Mouse (Mus musculus): ENCODE results near the gene Evx2.

Evx2 gene

DNA sequence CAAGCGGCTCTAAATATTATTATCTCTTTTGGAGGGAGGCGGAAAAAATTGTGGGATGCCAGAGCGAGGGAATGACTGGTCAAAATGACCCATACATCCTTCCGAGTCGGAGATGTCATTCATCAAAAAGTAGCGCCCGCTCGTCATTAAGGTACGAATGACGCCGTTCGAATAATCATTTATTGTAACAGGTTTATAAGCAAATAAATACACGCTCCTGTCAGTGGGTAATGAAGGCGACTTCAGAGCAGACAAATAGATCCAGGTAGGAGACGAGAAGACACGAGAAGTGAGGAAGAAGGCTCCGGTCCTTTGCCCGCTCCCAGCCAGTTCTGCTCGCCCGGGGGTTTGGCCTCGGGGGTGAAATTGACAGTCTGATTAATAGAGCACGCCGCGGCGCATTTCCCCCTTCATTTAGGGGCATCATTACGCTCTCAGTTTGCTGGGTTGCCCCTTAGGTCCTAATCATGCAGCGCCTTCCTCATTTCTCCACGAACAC lies at the start of gene Evx2:
TSS of gene Evx2 (minus strand) at position 51 of the 499 bp plus-strand sequence.
- in situ Hi-C loops (cut with MboI; ENCODE audit: low pct_unique_long_range_greater_than_20kb in 1 of 2, low sequenced_read_pairs in 2 of 2, unreplicated experiment in 1 of 2): loop anchor here (10.0 kb wide), 2 partner anchors 365 to 595 kb away; no protein-coding TSS in a partner anchor

GRCm38 (mm10) chr2:74708676-74709075 lies 49.3 kb upstream of the Evx2 start:
- in situ Hi-C loops (cut with MboI; ENCODE audit: low pct_unique_long_range_greater_than_20kb in 1 of 2, low sequenced_read_pairs in 2 of 2, unreplicated experiment in 1 of 2): no loop called here

GRCm38 (mm10) chr2:74707599-74707998 lies 48.2 kb upstream of the Evx2 start:
- in situ Hi-C loops (cut with MboI; ENCODE audit: low pct_unique_long_range_greater_than_20kb in 1 of 2, low sequenced_read_pairs in 2 of 2, unreplicated experiment in 1 of 2): no loop called here

GRCm38 (mm10) chr2:74706393-74706960 lies 47.1 kb upstream of the Evx2 start:
- in situ Hi-C loops (cut with MboI; ENCODE audit: low pct_unique_long_range_greater_than_20kb in 1 of 2, low sequenced_read_pairs in 2 of 2, unreplicated experiment in 1 of 2): no loop called here

DNA sequence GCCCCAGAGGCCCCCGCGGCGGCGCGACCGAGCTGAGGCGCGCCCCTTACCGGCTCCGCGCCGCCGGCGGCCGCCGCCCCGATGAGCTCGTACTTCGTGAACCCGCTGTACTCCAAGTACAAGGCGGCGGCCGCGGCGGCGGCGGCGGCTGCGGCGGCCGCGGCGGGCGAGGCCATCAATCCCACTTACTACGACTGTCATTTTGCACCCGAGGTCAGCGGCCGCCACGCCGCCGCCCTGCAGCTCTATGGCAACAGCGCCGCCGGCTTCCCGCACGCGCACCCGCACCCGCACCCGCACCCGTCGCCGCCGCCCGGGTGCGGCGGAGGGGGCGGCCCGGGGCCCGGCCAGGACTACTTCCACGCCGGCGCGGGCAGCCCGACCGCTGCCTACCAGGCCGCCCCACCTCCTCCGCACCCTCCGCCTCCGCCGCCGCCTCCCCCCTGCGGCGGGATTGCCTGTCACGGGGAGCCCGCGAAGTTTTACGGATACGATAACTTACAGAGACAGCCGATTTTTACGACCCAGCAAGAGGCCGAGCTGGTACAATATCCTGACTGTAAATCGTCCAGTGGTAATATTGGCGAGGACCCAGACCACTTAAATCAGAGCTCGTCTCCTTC lies 46.2 kb upstream of the Evx2 start:
- in situ Hi-C loops (cut with MboI; ENCODE audit: low pct_unique_long_range_greater_than_20kb in 1 of 2, low sequenced_read_pairs in 2 of 2, unreplicated experiment in 1 of 2): no loop called here

DNA sequence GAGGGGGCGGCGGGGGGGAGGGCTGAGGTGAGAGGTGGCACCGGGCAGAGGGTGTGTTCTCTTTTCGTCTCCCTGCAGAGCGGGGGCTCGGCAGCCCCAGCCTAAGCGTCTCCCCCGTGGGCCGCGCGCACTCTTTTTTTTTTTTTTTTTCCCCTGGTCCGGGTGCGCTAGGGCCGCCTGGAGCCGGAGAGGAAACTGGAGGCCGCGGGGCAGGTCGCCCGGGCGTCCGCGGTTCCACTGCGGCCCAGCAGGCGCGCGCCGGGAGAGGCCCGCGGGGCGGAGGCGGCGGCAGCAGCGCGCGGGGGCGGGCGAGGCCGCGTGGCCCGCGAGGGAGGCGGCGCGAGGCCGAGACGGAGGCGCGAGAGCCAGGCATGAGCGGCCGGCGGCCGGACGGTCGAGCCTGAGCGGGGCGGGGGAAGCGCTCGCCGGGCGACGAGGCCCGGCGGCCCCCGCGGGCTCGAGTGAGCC lies 45.7 kb upstream of the Evx2 start:
- in situ Hi-C loops (cut with MboI; ENCODE audit: low pct_unique_long_range_greater_than_20kb in 1 of 2, low sequenced_read_pairs in 2 of 2, unreplicated experiment in 1 of 2): loop anchor here in 1 of 2 experiments (5.0 kb wide), 1 partner anchor 32 kb away; no protein-coding TSS in a partner anchor

GRCm38 (mm10) chr2:74704393-74704998 lies 45.1 kb upstream of the Evx2 start, which contains the start of gene Hoxd8:
Gene Hoxd8, plus strand, starts transcription at chr2:74704615.
- in situ Hi-C loops (cut with MboI; ENCODE audit: low pct_unique_long_range_greater_than_20kb in 1 of 2, low sequenced_read_pairs in 2 of 2, unreplicated experiment in 1 of 2): loop anchor here in 1 of 2 experiments (5.0 kb wide), 1 partner anchor 33 kb away; no protein-coding TSS in a partner anchor

DNA sequence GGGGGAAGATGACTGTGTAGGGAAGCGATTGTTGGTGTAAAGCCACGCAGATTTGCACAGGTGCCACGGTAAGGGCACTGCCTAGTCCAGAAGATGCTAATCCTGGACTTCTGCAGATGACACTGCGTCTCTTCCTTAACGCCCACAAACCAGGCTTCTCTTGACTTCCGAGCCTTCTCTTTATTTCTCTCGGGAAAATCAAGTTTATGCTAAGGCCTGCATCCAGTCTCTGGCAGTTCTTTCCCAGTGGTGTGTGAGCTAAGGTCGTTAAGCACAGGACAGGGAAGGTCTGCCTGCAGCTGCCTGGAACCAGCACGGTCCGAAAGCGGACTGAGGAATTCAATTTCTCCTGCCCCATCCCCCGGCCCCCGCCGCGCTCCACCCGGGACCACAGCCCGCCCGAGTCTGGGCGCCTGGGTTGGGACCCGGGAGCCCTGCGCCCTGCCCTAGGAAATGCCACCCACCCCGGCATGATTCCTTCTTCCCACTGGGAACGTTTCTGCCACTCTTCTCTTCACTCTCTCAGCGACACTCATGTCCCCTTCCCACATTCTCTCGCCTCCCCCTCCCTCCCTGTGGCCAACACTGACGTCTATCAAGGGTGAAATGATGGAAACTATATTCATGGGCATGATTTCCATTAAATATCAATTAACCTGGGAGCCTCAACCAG lies 44.5 kb upstream of the Evx2 start:
- in situ Hi-C loops (cut with MboI; ENCODE audit: low pct_unique_long_range_greater_than_20kb in 1 of 2, low sequenced_read_pairs in 2 of 2, unreplicated experiment in 1 of 2): loop anchor here in 1 of 2 experiments (5.0 kb wide), 1 partner anchor 33 kb away; no protein-coding TSS in a partner anchor

GRCm38 (mm10) chr2:74703317-74703716 lies 44.0 kb upstream of the Evx2 start:
- in situ Hi-C loops (cut with MboI; ENCODE audit: low pct_unique_long_range_greater_than_20kb in 1 of 2, low sequenced_read_pairs in 2 of 2, unreplicated experiment in 1 of 2): loop anchor here in 1 of 2 experiments (5.0 kb wide), 1 partner anchor 34 kb away; no protein-coding TSS in a partner anchor

DNA sequence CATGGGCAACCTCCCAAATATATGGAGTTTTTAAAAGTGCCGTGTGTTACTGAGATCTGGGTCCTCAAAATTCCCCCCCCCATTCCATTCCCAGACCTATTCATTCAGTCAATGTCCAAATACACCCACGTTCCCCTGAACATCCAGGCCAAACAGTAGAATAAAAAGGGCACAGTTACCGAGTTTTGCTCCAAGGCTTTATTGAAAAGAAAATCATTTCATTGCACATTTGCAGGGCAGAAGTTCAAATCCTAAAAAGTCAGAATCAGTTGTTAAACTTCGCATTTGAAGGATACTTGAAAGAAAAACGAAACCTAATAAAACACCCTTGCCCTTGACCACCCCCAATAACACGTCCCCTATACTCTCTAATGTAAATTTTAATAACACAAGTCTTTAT lies 43.5 kb upstream of the Evx2 start:
- in situ Hi-C loops (cut with MboI; ENCODE audit: low pct_unique_long_range_greater_than_20kb in 1 of 2, low sequenced_read_pairs in 2 of 2, unreplicated experiment in 1 of 2): loop anchor here in 1 of 2 experiments (5.0 kb wide), 1 partner anchor 34 kb away; no protein-coding TSS in a partner anchor

GRCm38 (mm10) chr2:74701949-74702819 lies 42.8 kb upstream of the Evx2 start:
- in situ Hi-C loops (cut with MboI; ENCODE audit: low pct_unique_long_range_greater_than_20kb in 1 of 2, low sequenced_read_pairs in 2 of 2, unreplicated experiment in 1 of 2): loop anchor here in 1 of 2 experiments (5.0 kb wide), 1 partner anchor 35 kb away; no protein-coding TSS in a partner anchor

DNA sequence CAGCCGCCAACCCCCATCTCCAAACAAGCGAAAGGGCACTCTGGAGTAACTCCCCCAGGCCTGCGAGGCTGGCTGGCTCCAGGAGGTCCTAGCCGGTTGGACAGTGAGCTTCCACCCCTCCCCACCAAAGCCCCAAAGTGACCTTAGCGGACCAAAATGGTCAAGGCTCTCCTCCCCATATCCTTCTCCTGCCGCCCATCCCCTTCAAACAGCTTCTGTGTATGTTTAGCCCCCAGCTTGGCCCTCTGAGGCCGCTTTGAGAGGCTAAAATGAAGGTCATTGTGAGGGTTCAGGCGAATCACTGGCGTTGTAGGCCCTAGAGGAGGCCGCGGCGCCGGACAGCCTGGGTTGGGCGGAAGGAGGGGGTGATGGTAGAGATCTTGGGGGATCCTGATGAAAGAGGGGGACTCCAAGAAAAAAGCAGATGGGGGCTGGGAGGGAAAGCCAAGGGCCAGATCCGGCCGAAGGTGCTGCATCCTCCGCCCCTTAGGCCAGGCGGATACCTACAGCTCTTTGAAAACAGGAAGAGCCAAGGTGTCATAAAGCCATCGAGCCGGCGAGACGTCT lies 41.3 kb upstream of the Evx2 start:
- in situ Hi-C loops (cut with MboI; ENCODE audit: low pct_unique_long_range_greater_than_20kb in 1 of 2, low sequenced_read_pairs in 2 of 2, unreplicated experiment in 1 of 2): loop anchor here in 1 of 2 experiments (5.0 kb wide), 1 partner anchor 37 kb away; no protein-coding TSS in a partner anchor

- in situ Hi-C loops (cut with MboI; ENCODE audit: low pct_unique_long_range_greater_than_20kb in 1 of 2, low sequenced_read_pairs in 2 of 2, unreplicated experiment in 1 of 2): loop anchor here (5.0 to 25.0 kb wide), 4 partner anchors 37 to 887 kb away; no protein-coding TSS in a partner anchor
These were observed 40.5 kb upstream of the Evx2 start for GRCm38 (mm10) chr2:74699664-74700545.

GRCm38 (mm10) chr2:74699053-74699430 lies 39.7 kb upstream of the Evx2 start:
- in situ Hi-C loops (cut with MboI; ENCODE audit: low pct_unique_long_range_greater_than_20kb in 1 of 2, low sequenced_read_pairs in 2 of 2, unreplicated experiment in 1 of 2): loop anchor here (10.0 to 25.0 kb wide), 3 partner anchors 266 to 888 kb away; no protein-coding TSS in a partner anchor

GRCm38 (mm10) chr2:74698201-74699052 lies 39.1 kb upstream of the Evx2 start:
- in situ Hi-C loops (cut with MboI; ENCODE audit: low pct_unique_long_range_greater_than_20kb in 1 of 2, low sequenced_read_pairs in 2 of 2, unreplicated experiment in 1 of 2): loop anchor here (10.0 to 25.0 kb wide), 3 partner anchors 266 to 889 kb away; no protein-coding TSS in a partner anchor
